In the genomic region with DNA sequence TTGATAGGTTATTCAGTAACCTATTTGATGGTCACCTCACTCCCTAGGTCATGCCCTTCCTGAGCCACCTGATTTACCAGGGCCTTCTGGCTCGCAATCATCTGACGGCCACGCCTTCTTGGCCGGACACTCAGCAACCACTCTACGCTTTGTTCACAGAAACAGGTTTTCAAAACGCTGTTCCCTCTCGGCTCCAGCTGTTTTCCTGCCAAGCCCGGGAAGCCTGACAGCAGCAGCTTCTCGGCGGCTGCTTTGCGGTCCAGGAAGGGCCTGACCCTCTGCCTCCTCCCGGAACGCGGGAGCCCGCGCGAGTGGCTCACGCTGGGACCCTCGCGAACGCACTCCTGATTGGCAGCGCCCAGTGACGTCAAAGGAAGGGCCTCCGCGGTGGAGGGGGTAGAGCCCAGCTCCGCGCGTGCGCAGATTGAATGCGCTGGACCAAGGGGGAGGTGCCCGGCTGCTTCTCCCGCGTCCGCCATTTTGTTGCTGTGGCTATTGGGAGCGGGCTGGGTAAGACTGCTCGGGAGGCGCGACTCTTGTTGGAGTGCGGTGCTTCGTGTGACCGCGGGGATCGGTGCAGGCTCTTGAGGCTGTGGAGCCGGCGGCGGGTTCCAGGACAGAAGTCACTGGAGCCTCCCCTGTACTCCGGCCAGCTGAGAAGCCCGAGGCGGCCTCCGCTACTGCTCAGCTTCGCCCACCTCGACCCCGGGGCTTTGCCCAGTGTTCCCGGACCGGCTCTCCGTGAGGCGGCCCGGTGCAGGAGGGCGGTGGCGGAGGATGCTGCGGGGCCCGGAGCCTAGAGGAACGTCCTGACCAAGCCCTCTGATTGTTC, we compare ENCODE assay signal across 8 mouse cellular contexts. TPM values are rescaled to one million over a fixed set of nuclear protein-coding genes. Genes with fewer than 3 reads are reported as not detected.
DNase-seq lines count a peak whose midpoint lies in the region; ATAC-seq and TF ChIP-seq lines count a peak whose summit lies in the region.

A gene (plus strand): TSS at position 447 of the 832 bp plus-strand sequence.

- TF ChIP-seq CTCF in E14TG2a.4 (conservative IDR thresholded peaks at IDR 0.05; ENCODE audit: low read length) = no peak
- TF ChIP-seq CTCF in liver, postnatal 0 days (IDR thresholded peaks at IDR 0.05; ENCODE audit: low read depth) = no peak

- H3K4me3 ChIP-seq in E14TG2a.4 (replicated peaks; ENCODE audit: low read length) = peak within 1 kb of the TSS; percentile 99
- peak within 1 kb of the TSS; percentile 97 for H3K4me3 ChIP-seq in forebrain, embryonic 13.5 days
- H3K4me3 ChIP-seq in liver, postnatal 0 days (ENCODE audit: low read depth, low read length) = peak within 1 kb of the TSS; percentile 93
- H3K4me3 ChIP-seq in neural tube, embryonic 14.5 days (ENCODE audit: low read depth, low read length) = peak within 1 kb of the TSS; percentile 94

- H3K4me1 ChIP-seq in E14TG2a.4 (replicated peaks; ENCODE audit: low read depth, low read length) = peaks cover 45% of the 10 kb centered on the region
- H3K4me1 ChIP-seq in forebrain, embryonic 13.5 days = peaks cover 32% of the 10 kb centered on the region
- peaks cover 25% of the 10 kb centered on the region for H3K4me1 ChIP-seq in liver, postnatal 0 days (ENCODE audit: insufficient read depth)
- H3K4me1 ChIP-seq in neural tube, embryonic 14.5 days (ENCODE audit: control insufficient read depth, insufficient read depth, low read length) = peaks cover 19% of the 10 kb centered on the region

- intact Hi-C loops in heart, postnatal 10 days (cut with DNase I) = loop anchor here (1.0 to 5.0 kb wide), 3 partner anchors 47 to 81 kb away; a partner anchor contains a TSS

- H3K27ac ChIP-seq in forebrain, embryonic 13.5 days = peak within 1 kb of the TSS; percentile 97
- H3K27ac ChIP-seq in liver, postnatal 0 days (ENCODE audit: low read depth) = peak within 1 kb of the TSS; percentile 92
- H3K27ac ChIP-seq in neural tube, embryonic 14.5 days (ENCODE audit: low read depth, low read length) = peak within 1 kb of the TSS; percentile 93

- peak; percentile 97 for DNase-seq in c-Kit-positive CD71-positive TER-119-positive erythroid progenitor cells, embryonic 14.5 days (ENCODE audit: low spot score)
- peak; percentile 98 for DNase-seq in heart, postnatal 10 days
- peak; percentile 93 for DNase-seq in large intestine, adult 2 months (ENCODE audit: low read depth, low spot score)
- DNase-seq in liver, postnatal 0 days = peak; percentile 98
- DNase-seq in testis, postnatal 10 days (ENCODE audit: low spot score) = peak; percentile 98

- H3K36me3 ChIP-seq in E14TG2a.4 (ENCODE audit: insufficient read depth, low read length) = peaks cover 28% of the 10 kb centered on the region
- H3K36me3 ChIP-seq in forebrain, embryonic 13.5 days (ENCODE audit: poor library complexity, severe bottlenecking) = peaks cover 19% of the 10 kb centered on the region
- peaks cover 4% of the 10 kb centered on the region; the same call in 1 of the 2 replicates for H3K36me3 ChIP-seq in liver, postnatal 0 days (replicated peaks; ENCODE audit: insufficient read depth, low read length)
- peaks cover 8% of the 10 kb centered on the region; the same call in 1 of the 2 replicates for H3K36me3 ChIP-seq in neural tube, embryonic 14.5 days (ENCODE audit: control insufficient read depth, insufficient read depth, low read length)

- TF ChIP-seq EP300 in liver, postnatal 0 days (IDR thresholded peaks at IDR 0.05; ENCODE audit: low read depth) = no peak

- ATAC-seq in forebrain, embryonic 13.5 days = peak; percentile 97
- ATAC-seq in liver, postnatal 0 days = peak; percentile 96
- ATAC-seq in neural tube, embryonic 14.5 days (ENCODE audit: low read depth) = peak; percentile 98

- peaks cover 16% of the 10 kb centered on the region for H3K9me3 ChIP-seq in E14TG2a.4 (ENCODE audit: low read length)
- no peaks in the 10 kb centered on the region for H3K9me3 ChIP-seq in forebrain, embryonic 13.5 days (replicated peaks)
- H3K9me3 ChIP-seq in liver, postnatal 0 days (ENCODE audit: low read length) = no peaks in the 10 kb centered on the region
- no peaks in the 10 kb centered on the region for H3K9me3 ChIP-seq in neural tube, embryonic 14.5 days (ENCODE audit: control insufficient read depth, low read length)

- H3K9ac ChIP-seq in forebrain, embryonic 13.5 days = peak within 1 kb of the TSS; percentile 99
- H3K9ac ChIP-seq in liver, postnatal 0 days (replicated peaks) = peak within 1 kb of the TSS; percentile 95
- peak within 1 kb of the TSS; percentile 94 for H3K9ac ChIP-seq in neural tube, embryonic 14.5 days (replicated peaks; ENCODE audit: low read depth, low read length)

- no peaks in the 10 kb centered on the region for H3K27me3 ChIP-seq in E14TG2a.4 (ENCODE audit: insufficient read depth, low read length)
- H3K27me3 ChIP-seq in forebrain, embryonic 13.5 days = no peaks in the 10 kb centered on the region
- no peaks in the 10 kb centered on the region for H3K27me3 ChIP-seq in liver, postnatal 0 days (ENCODE audit: insufficient read depth, low read length)
- H3K27me3 ChIP-seq in neural tube, embryonic 14.5 days (ENCODE audit: control insufficient read depth, insufficient read depth, low read length) = no peaks in the 10 kb centered on the region

- H3K4me2 ChIP-seq in forebrain, embryonic 13.5 days = peak within 1 kb of the TSS; percentile 96
- H3K4me2 ChIP-seq in liver, postnatal 0 days (ENCODE audit: low read depth, low read length) = peak within 1 kb of the TSS; percentile 78
- peak within 1 kb of the TSS; percentile 95 for H3K4me2 ChIP-seq in neural tube, embryonic 14.5 days (ENCODE audit: low read depth, low read length)

- under 1% methylated on average over 63 of the region's 63 CpGs for WGBS in forebrain, embryonic 13.5 days
- WGBS in large intestine, adult 2 months = under 1% methylated on average over 63 of the region's 63 CpGs
- under 1% methylated on average over 63 of the region's 63 CpGs for WGBS in liver, postnatal 0 days (ENCODE audit: insufficient replicate concordance)
- WGBS in neural tube, embryonic 14.5 days = under 1% methylated on average over 63 of the region's 63 CpGs

RNA-seq across cellular contexts. Expression of the gene that starts here (rescaled TPM):
- 102 and 108 TPM in 2 replicates for polyA plus RNA-seq in forebrain, embryonic 13.5 days (2015; fragmentation: Nextera tagmentation; extraction: Ambion mirVana)
- total RNA-seq in heart, postnatal 10 days (2021) = 10 to 100 TPM; 27.9 to 33.8 TPM
- 15.3 and 32.4 TPM in 2 replicates for polyA plus RNA-seq in large intestine, adult 2 months (2012; rRNA removed)
- 20.1 and 24.4 TPM in 2 replicates for polyA plus RNA-seq in liver, postnatal 0 days (2015; fragmentation: Nextera tagmentation; extraction: Ambion mirVana)
- 70.6 and 73.1 TPM in 2 replicates for polyA plus RNA-seq in neural tube, embryonic 14.5 days (2014; fragmentation: Nextera tagmentation; extraction: Ambion mirVana)

Comparison
In these comparisons a context has a peak if more than half of its experiments do, and no peak if none do; other contexts are left out.
1. Peak in every context shown above with its lines: DNase-seq, ATAC-seq, H3K4me3 ChIP-seq and H3K27ac ChIP-seq.